Mouse (Mus musculus): ENCODE measurements around the gene Zranb1. TPM values are rescaled to one million over a fixed set of nuclear protein-coding genes. Genes with fewer than 3 reads are reported as not detected.

Zranb1 gene
- polyA plus RNA-seq, 1 experiment from 2014 or later: 29.3 TPM

DNA sequence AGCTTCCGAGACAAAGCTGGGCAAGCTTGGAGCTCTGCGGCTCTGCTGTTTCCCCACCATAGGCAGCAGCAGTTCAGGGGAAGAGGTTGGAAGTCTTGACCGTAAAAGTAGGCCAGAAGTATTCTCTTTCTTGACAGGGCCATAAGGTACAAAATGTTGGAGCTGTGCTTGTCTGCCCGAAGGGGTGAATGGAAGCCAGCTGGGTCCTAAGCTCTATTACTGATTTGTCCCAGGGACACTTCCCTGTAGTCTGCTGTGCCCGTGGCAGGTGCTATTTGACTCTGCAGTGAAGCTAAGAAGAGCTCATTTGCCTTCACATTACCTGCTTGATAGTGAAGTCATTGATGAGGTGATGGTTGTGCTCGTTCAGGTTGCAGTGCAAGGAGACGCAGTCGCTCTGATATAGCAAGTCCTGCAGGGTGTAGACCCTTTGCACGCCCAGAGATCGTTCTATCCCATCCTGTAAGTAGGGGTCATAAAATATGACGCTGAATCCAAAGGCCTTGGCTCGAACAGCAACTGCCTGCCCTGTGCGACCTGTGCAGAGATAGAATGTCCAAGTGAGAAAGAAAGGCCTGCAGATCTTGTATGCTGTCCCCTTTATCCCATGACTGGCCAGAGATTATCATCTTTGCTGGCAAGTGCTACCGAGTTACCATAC, 60.4 kb downstream of the Zranb1 start:
- H3K36me3 ChIP-seq (ENCODE audit: control insufficient read depth, insufficient read depth, low read length): peaks cover 27% of the 10 kb centered on the region

DNA sequence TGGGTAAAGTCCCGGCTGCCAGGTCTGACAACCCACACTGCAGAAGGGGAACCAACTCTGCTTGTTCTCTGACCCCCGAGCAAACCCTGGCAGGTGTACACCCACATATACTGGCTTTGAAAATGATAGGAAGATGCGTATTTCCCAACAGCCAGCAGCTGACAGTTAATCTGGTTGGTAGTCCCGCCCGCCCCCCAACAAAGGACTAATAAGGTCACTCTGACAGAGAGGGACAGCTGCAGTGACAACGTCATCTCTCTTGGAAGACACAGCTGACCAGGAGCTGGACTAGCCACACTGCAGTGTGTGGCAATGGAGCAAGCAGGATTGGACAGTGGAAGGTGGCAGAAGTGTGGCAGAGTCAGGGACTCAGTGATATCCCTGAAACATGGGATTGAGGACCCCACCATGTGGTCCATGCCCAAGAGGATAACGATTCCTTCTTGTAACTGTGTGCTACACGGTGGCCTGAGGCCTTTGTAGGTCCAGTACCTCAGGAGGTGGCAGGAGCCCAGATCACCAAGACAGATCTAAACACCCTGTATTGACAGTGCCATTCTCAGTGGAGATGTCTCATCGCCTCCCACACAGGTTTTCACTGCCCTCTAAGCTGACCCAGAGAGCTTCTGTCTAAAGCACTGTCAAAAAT, 62.1 kb downstream of the Zranb1 start:
- H3K9me3 ChIP-seq (ENCODE audit: control insufficient read depth, low read length): no peaks in the 10 kb centered on the region
- no peak overlapping the region for H3K4me3 ChIP-seq (ENCODE audit: low read depth, low read length)
- H3K27me3 ChIP-seq (ENCODE audit: control insufficient read depth, insufficient read depth, low read length): no peaks in the 10 kb centered on the region
- H3K4me1 ChIP-seq (ENCODE audit: control insufficient read depth, insufficient read depth, low read length): peaks cover 5% of the 10 kb centered on the region; the same call in 1 of the 2 replicates
- 92% methylated on average over 9 of the region's 9 CpGs for WGBS
- H3K4me2 ChIP-seq (ENCODE audit: low read depth, low read length): no peak overlapping the region
- H3K36me3 ChIP-seq (ENCODE audit: control insufficient read depth, insufficient read depth, low read length): peaks cover 28% of the 10 kb centered on the region
- no peak overlapping the region for H3K27ac ChIP-seq (ENCODE audit: low read depth, low read length)
- no peak overlapping the region for H3K9ac ChIP-seq (replicated peaks; ENCODE audit: low read depth, low read length)
- ATAC-seq (ENCODE audit: low read depth): no peak

More for the DNA sequence above, 60.4 kb downstream of the Zranb1 start:
- no peaks in the 10 kb centered on the region for H3K27me3 ChIP-seq (ENCODE audit: control insufficient read depth, insufficient read depth, low read length)
- no peak overlapping the region for H3K27ac ChIP-seq (ENCODE audit: low read depth, low read length)
- no peak overlapping the region for H3K9ac ChIP-seq (replicated peaks; ENCODE audit: low read depth, low read length)
- peaks cover 5% of the 10 kb centered on the region; the same call in 1 of the 2 replicates for H3K4me1 ChIP-seq (ENCODE audit: control insufficient read depth, insufficient read depth, low read length)
- ATAC-seq (ENCODE audit: low read depth): no peak
- no peak overlapping the region for H3K4me3 ChIP-seq (ENCODE audit: low read depth, low read length)
- H3K9me3 ChIP-seq (ENCODE audit: control insufficient read depth, low read length): no peaks in the 10 kb centered on the region
- whole genome bisulfite sequencing: 93% methylated on average over 14 of the region's 14 CpGs
- no peak overlapping the region for H3K4me2 ChIP-seq (ENCODE audit: low read depth, low read length)

DNA sequence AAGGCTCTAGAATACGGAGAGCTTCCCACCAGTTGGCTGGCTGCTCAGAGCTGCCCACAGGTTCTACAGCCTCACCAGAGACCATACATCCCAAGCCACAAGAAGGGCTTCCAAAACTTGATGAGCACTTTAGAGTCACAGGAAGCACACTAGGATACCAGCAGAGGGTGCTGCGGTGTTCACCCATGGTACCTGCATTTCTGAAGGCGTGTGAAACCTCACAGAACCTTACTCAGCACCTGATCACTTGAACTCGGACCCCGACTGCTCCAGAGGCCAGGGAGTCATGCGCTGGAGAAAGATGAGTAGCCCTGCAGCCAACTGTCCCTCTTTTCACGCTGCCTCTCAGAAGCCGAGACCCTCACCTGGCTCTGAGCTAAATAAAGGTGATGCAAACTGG, 63.2 kb downstream of the Zranb1 start:
- H3K4me1 ChIP-seq (ENCODE audit: control insufficient read depth, insufficient read depth, low read length): peaks cover 5% of the 10 kb centered on the region; the same call in 1 of the 2 replicates
- H3K9ac ChIP-seq (replicated peaks; ENCODE audit: low read depth, low read length): no peak overlapping the region
- no peak overlapping the region for H3K4me3 ChIP-seq (ENCODE audit: low read depth, low read length)
- 90% methylated on average over 8 of the region's 8 CpGs for WGBS
- no peak for ATAC-seq (ENCODE audit: low read depth)
- H3K27me3 ChIP-seq (ENCODE audit: control insufficient read depth, insufficient read depth, low read length): no peaks in the 10 kb centered on the region
- H3K36me3 ChIP-seq (ENCODE audit: control insufficient read depth, insufficient read depth, low read length): peaks cover 32% of the 10 kb centered on the region
- H3K9me3 ChIP-seq (ENCODE audit: control insufficient read depth, low read length): no peaks in the 10 kb centered on the region
- no peak overlapping the region for H3K4me2 ChIP-seq (ENCODE audit: low read depth, low read length)
- H3K27ac ChIP-seq (ENCODE audit: low read depth, low read length): no peak overlapping the region

GRCm38 (mm10) chr7:132994628-132995191, 63.8 kb downstream of the Zranb1 start:
- H3K9ac ChIP-seq (replicated peaks; ENCODE audit: low read depth, low read length): no peak overlapping the region
- H3K27me3 ChIP-seq (ENCODE audit: control insufficient read depth, insufficient read depth, low read length): no peaks in the 10 kb centered on the region
- H3K9me3 ChIP-seq (ENCODE audit: control insufficient read depth, low read length): no peaks in the 10 kb centered on the region
- H3K36me3 ChIP-seq (ENCODE audit: control insufficient read depth, insufficient read depth, low read length): peaks cover 27% of the 10 kb centered on the region; the same call in 1 of the 2 replicates
- H3K4me3 ChIP-seq (ENCODE audit: low read depth, low read length): no peak overlapping the region
- ATAC-seq (ENCODE audit: low read depth): peak; percentile 56; the same call in 1 of the 2 replicates
- H3K4me1 ChIP-seq (ENCODE audit: control insufficient read depth, insufficient read depth, low read length): peaks cover 5% of the 10 kb centered on the region; the same call in 1 of the 2 replicates
- no peak overlapping the region for H3K27ac ChIP-seq (ENCODE audit: low read depth, low read length)
- H3K4me2 ChIP-seq (ENCODE audit: low read depth, low read length): no peak overlapping the region
- WGBS: 45% methylated on average over 6 of the region's 6 CpGs

GRCm38 (mm10) chr7:132996391-132996790, 65.4 kb downstream of the Zranb1 start:
- H3K9me3 ChIP-seq (ENCODE audit: control insufficient read depth, low read length): no peaks in the 10 kb centered on the region
- ATAC-seq (ENCODE audit: low read depth): no peak
- no peaks in the 10 kb centered on the region for H3K27me3 ChIP-seq (ENCODE audit: control insufficient read depth, insufficient read depth, low read length)
- H3K4me1 ChIP-seq (ENCODE audit: control insufficient read depth, insufficient read depth, low read length): peaks cover 5% of the 10 kb centered on the region; the same call in 1 of the 2 replicates
- H3K4me3 ChIP-seq (ENCODE audit: low read depth, low read length): no peak overlapping the region
- peaks cover 16% of the 10 kb centered on the region; the same call in 1 of the 2 replicates for H3K36me3 ChIP-seq (ENCODE audit: control insufficient read depth, insufficient read depth, low read length)
- no peak overlapping the region for H3K9ac ChIP-seq (replicated peaks; ENCODE audit: low read depth, low read length)
- WGBS: 93% methylated on average over 5 of the region's 5 CpGs
- H3K4me2 ChIP-seq (ENCODE audit: low read depth, low read length): no peak overlapping the region
- no peak overlapping the region for H3K27ac ChIP-seq (ENCODE audit: low read depth, low read length)

- H3K27me3 ChIP-seq (ENCODE audit: control insufficient read depth, insufficient read depth, low read length): no peaks in the 10 kb centered on the region
These were observed 67.7 kb downstream of the Zranb1 start for GRCm38 (mm10) chr7:132998639-132999038.

DNA sequence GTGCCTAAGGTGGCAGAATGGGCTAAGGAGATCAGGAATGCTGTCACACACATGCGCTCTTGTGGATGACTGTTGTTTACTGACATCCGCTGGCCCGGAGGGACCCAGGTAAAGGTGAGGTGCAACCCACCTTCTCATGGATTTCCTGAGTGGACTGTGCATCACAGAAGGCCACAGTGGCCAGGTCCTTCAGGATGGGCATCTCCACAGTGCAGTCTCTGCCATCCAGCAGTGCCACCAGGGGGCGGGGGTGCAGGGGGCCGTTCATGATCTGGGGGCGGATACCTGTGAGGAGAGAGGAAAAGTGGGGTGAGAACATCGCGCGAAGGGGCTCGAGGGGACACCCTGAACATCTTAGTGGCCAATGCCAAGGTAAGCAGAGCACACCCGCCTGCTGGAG, 68.1 kb downstream of the Zranb1 start:
- WGBS: 98% methylated on average over 11 of the region's 11 CpGs
- Histone ChIP-seq H3K27me3 (ENCODE audit: control insufficient read depth, insufficient read depth, low read length) (no peaks in the 10 kb centered on the region), H3K4me2 (ENCODE audit: low read depth, low read length) (no peak overlapping the region), H3K27ac (ENCODE audit: low read depth, low read length) (no peak overlapping the region), H3K4me3 (ENCODE audit: low read depth, low read length) (no peak overlapping the region), H3K36me3 (ENCODE audit: control insufficient read depth, insufficient read depth, low read length) (peaks cover 14% of the 10 kb centered on the region; the same call in 1 of the 2 replicates), H3K9ac (replicated peaks; ENCODE audit: low read depth, low read length) (no peak overlapping the region), H3K9me3 (ENCODE audit: control insufficient read depth, low read length) (no peaks in the 10 kb centered on the region), H3K4me1 (ENCODE audit: control insufficient read depth, insufficient read depth, low read length) (peaks cover 5% of the 10 kb centered on the region; the same call in 1 of the 2 replicates)
- no peak for ATAC-seq (ENCODE audit: low read depth)

More at GRCm38 (mm10) chr7:132998639-132999038, 67.7 kb downstream of the Zranb1 start:
- no peak overlapping the region for H3K9ac ChIP-seq (replicated peaks; ENCODE audit: low read depth, low read length)
- WGBS: 95% methylated on average over 12 of the region's 12 CpGs
- no peak overlapping the region for H3K4me2 ChIP-seq (ENCODE audit: low read depth, low read length)
- no peak overlapping the region for H3K27ac ChIP-seq (ENCODE audit: low read depth, low read length)
- peaks cover 5% of the 10 kb centered on the region; the same call in 1 of the 2 replicates for H3K4me1 ChIP-seq (ENCODE audit: control insufficient read depth, insufficient read depth, low read length)
- no peak overlapping the region for H3K4me3 ChIP-seq (ENCODE audit: low read depth, low read length)
- no peaks in the 10 kb centered on the region for H3K9me3 ChIP-seq (ENCODE audit: control insufficient read depth, low read length)
- ATAC-seq (ENCODE audit: low read depth): no peak
- peaks cover 14% of the 10 kb centered on the region; the same call in 1 of the 2 replicates for H3K36me3 ChIP-seq (ENCODE audit: control insufficient read depth, insufficient read depth, low read length)

DNA sequence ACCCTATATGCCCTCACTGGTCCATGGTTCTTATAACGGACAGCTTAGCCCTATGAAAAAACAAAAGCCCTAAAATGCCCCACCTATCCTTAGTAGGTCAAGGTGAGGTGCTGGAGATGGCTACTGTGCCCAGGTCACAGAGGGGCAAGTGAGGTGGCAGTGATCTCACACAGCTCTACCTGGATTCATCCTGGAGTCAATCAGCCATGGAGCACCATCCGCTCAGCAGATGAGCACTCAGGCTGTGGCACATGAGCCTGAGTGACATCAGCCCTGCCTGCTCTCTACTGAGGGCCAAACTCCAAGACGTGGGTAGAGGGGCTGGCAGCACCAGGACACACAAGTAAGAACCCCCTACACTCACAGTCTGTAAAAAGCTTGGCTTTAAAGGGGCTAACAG, 70.4 kb downstream of the Zranb1 start:
- Histone ChIP-seq H3K4me1 (ENCODE audit: control insufficient read depth, insufficient read depth, low read length) (no peaks in the 10 kb centered on the region), H3K4me3 (ENCODE audit: low read depth, low read length) (no peak overlapping the region), H3K4me2 (ENCODE audit: low read depth, low read length) (no peak overlapping the region), H3K36me3 (ENCODE audit: control insufficient read depth, insufficient read depth, low read length) (peaks cover 10% of the 10 kb centered on the region; the same call in 1 of the 2 replicates), H3K9me3 (ENCODE audit: control insufficient read depth, low read length) (no peaks in the 10 kb centered on the region), H3K9ac (replicated peaks; ENCODE audit: low read depth, low read length) (no peak overlapping the region), H3K27ac (ENCODE audit: low read depth, low read length) (no peak overlapping the region), H3K27me3 (ENCODE audit: control insufficient read depth, insufficient read depth, low read length) (no peaks in the 10 kb centered on the region)
- WGBS: 95% methylated on average over 3 of the region's 3 CpGs
- no peak for ATAC-seq (ENCODE audit: low read depth)

- Histone ChIP-seq H3K4me1 (ENCODE audit: control insufficient read depth, insufficient read depth, low read length) (peaks cover under 1% of the 10 kb centered on the region; the same call in 1 of the 2 replicates), H3K9me3 (ENCODE audit: control insufficient read depth, low read length) (no peaks in the 10 kb centered on the region), H3K36me3 (ENCODE audit: control insufficient read depth, insufficient read depth, low read length) (peaks cover 9% of the 10 kb centered on the region; the same call in 1 of the 2 replicates), H3K27me3 (ENCODE audit: control insufficient read depth, insufficient read depth, low read length) (no peaks in the 10 kb centered on the region), H3K4me3 (ENCODE audit: low read depth, low read length) (no peak overlapping the region), H3K4me2 (ENCODE audit: low read depth, low read length) (no peak overlapping the region), H3K9ac (replicated peaks; ENCODE audit: low read depth, low read length) (no peak overlapping the region), H3K27ac (ENCODE audit: low read depth, low read length) (no peak overlapping the region)
- ATAC-seq (ENCODE audit: low read depth): no peak
- WGBS: 85% methylated on average over 6 of the region's 6 CpGs
These were observed 71.3 kb downstream of the Zranb1 start for GRCm38 (mm10) chr7:133002271-133002670.
